Mouse (Mus musculus) CH12.LX (cell line): Measurements from ENCODE around the gene Zbtb38.

Experiments
- CHD2 ChIP-seq: IDR thresholded peaks from 2 replicates; pipeline ENCODE4 v1.6.1; 2011; ENCODE audit warnings: low read length, improper control_type of control experiment
- CTCF ChIP-seq, 2 experiments: IDR thresholded peaks in 1 of 2; conservative IDR thresholded peaks in 1 of 2; 2 replicates each; pipeline ENCODE4 v1.5.1; 2011 to 2012; ENCODE audit warnings: low read depth in 2 of 2, low read length in 2 of 2, improper control_type of control experiment in 1 of 2, inconsistent platforms in 1 of 2, mild to moderate bottlenecking in 1 of 2, moderate library complexity in 1 of 2
- HCFC1 ChIP-seq: IDR thresholded peaks from 2 replicates; pipeline ENCODE4 v1.6.1; 2012; ENCODE audit warnings: low read depth, mild to moderate bottlenecking, inconsistent platforms, low read length, improper control_type of control experiment
- JUN ChIP-seq: IDR thresholded peaks from 2 replicates; pipeline ENCODE4 v1.6.1; 2011; ENCODE audit warnings: low read depth, mild to moderate bottlenecking, low read length, improper control_type of control experiment, moderate library complexity; ENCODE audit not compliant: insufficient read depth
- JUND ChIP-seq: conservative IDR thresholded peaks from 2 replicates; pipeline ENCODE4 v1.6.1; 2011; ENCODE audit warnings: low read depth, low read length, improper control_type of control experiment
- MAFK ChIP-seq: IDR thresholded peaks from 2 replicates; pipeline ENCODE4 v1.6.1; 2011; ENCODE audit warnings: low read length, improper control_type of control experiment; ENCODE audit not compliant: insufficient replicate concordance
- MAX ChIP-seq: IDR thresholded peaks from 2 replicates; pipeline ENCODE4 v1.6.1; 2011; ENCODE audit warnings: low read length, improper control_type of control experiment
- POLR2A ChIP-seq: IDR thresholded peaks from 2 replicates; pipeline ENCODE4 v1.6.1; 2011; ENCODE audit warnings: low read depth, mild to moderate bottlenecking, improper control_type of control experiment, low read length
- TCF12 ChIP-seq: IDR thresholded peaks from 2 replicates; pipeline ENCODE4 v1.6.1; 2014; ENCODE audit warnings: low read depth, mild to moderate bottlenecking, inconsistent platforms, low read length, improper control_type of control experiment
- ZC3H11A ChIP-seq: IDR thresholded peaks from 2 replicates; pipeline ENCODE4 v1.6.1; 2012; ENCODE audit warnings: low read depth, mild to moderate bottlenecking, inconsistent platforms, low read length, improper control_type of control experiment

DNA sequence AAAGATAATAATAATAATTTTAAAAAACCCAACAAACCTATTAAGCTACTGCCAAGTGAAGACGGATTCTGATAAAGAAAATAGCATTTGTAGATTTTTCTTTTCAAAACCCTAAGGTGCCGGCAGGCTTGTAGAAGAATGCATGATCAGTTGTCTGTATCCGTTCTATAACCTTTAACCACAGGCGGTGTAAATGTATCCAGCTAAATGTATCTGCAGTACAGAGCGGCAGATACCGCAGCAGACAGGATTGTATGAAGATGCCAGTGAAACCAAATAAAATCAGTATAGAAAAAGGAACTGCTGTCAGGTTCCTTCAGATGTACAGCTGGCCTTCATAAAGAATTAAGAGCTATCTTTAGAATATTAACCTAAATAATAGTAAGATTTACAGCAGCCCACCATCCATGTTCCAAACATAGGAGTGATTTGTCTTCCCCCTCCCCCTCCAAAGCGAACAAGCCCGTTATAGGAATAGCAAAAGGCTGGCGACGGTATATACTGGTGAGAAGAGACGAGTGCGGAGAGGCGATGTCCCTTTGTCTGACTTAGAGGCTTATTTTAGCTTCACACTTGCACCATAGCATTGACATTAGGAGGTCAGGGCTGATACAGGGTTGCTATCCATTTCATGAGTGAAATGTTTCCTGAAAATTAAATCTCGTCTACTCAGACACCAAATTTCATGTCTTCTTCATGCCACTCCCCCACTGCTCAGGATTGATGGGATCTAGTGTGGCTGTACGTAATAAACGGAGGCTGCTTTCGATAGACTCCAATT is 19.8 kb downstream of the Zbtb38 start:
- TF ChIP-seq CTCF (conservative IDR thresholded peaks at IDR 0.05 in 1 of 2, IDR thresholded peaks at IDR 0.05 in 1 of 2; ENCODE audit: low read depth in 2 of 2, low read length in 2 of 2) (no peak), MAFK (no peak), HCFC1 (no peak), JUND (no peak), JUN (no peak), POLR2A (no peak), ZC3H11A (no peak), CHD2 (0 out of 2 replicates have a peak, but pooled peaks have one; percentile 44), TCF12 (0 out of 2 replicates have a peak, but pooled peaks have one; percentile 11), MAX (peak; percentile 38; the same call in 1 of the 2 replicates)
